ENCODE assay signal across 16 mouse cellular contexts in the genomic region with DNA sequence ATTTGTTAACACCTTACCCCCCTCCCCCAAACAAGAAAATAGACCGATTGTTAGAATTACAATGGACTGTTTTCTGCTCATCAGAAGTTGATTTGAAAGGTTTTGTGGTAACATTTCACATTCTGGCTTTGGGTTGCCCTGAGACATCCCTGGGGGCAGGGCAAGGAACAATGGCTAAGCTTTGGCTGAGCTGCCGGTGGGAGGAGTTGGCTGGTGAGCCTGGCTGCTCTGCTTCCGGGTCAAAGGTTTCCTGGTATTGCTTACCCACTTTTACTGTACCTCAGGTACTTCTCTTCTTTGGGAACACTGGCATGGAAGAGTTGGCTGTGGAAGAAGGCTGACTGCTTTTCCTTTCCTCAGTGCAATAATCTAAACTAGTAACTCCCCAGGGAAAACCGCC. TPM values are rescaled to one million over a fixed set of nuclear protein-coding genes. Genes with fewer than 3 reads are reported as not detected.
A peak's percentile ranks its signal among the peaks of the same experiment; 100 is the strongest.
DNase-seq lines count a peak whose midpoint lies in the region.
"Had no signal": no experiment of that assay in that cellular context is flagged by ENCODE, and none has a peak within 500 bp of the region (broad histone marks: within the 10 kb centered on the region; RNA-seq: fewer than 3 reads in every experiment).

No protein-coding gene starts in this region.

- H3K4me3 ChIP-seq in heart, embryonic 10.5 days, result no peak overlapping the region
- H3K4me3 ChIP-seq in brown adipose tissue, adult 24 weeks (ENCODE audit: insufficient read depth, low read depth, low read length), result peak overlapping the region; percentile 28; the same call in 1 of the 2 replicates
- H3K4me3 ChIP-seq: forebrain, embryonic 10.5 days; hindbrain, embryonic 10.5 days; intestine, embryonic 15.5 days; midbrain, embryonic 13.5 days had no signal

- no peaks in the 10 kb centered on the region for H3K36me3 ChIP-seq in heart, embryonic 10.5 days
- H3K36me3 ChIP-seq: forebrain, embryonic 10.5 days; hindbrain, embryonic 10.5 days; intestine, embryonic 15.5 days; midbrain, embryonic 13.5 days had no signal

- DNase-seq in heart, postnatal 14 days, result peak; percentile 6 to 9
- DNase-seq in heart, embryonic 10.5 days (ENCODE audit: low spot score), result no peak
- DNase-seq in ovary, postnatal 36 days (ENCODE audit: low spot score), result peak; percentile 15
- DNase-seq in ovary, postnatal 14 days (ENCODE audit: low spot score), result no peak
- DNase-seq in cerebellum, adult 18-20 months, result no peak
- no peak for DNase-seq in embryo, embryonic 10 days (ENCODE audit: low spot score)
- DNase-seq: cerebellum, adult 9-10 months; layer of hippocampus, postnatal 36 days; left cerebral cortex, postnatal 4 days; lung, postnatal 4 days had no signal

- no peak overlapping the region for H3K27ac ChIP-seq in heart, embryonic 10.5 days
- no peak overlapping the region for H3K27ac ChIP-seq in brown adipose tissue, adult 24 weeks (replicated peaks; ENCODE audit: low read depth, low read length)
- H3K27ac ChIP-seq: forebrain, embryonic 10.5 days; hindbrain, embryonic 10.5 days; intestine, embryonic 15.5 days; liver, embryonic 14.5 days; midbrain, embryonic 13.5 days had no signal

- H3K4me1 ChIP-seq in heart, embryonic 10.5 days, result peaks cover 8% of the 10 kb centered on the region; the same call in 1 of the 2 replicates
- H3K4me1 ChIP-seq in brown adipose tissue, adult 24 weeks (ENCODE audit: control insufficient read depth, insufficient read depth, insufficient read length, low read length), result 0 out of 2 replicates have a peak, but pooled peaks cover 3% of the 10 kb centered on the region

- H3K9me3 ChIP-seq in heart, embryonic 10.5 days, result no peaks in the 10 kb centered on the region
- H3K9me3 ChIP-seq: forebrain, embryonic 10.5 days; hindbrain, embryonic 10.5 days; intestine, embryonic 15.5 days; midbrain, embryonic 13.5 days had no signal

- intact Hi-C loops in heart, postnatal 14 days (cut with DNase I), result loop anchor here (5.0 kb wide), 1 partner anchor 74 kb away; no protein-coding TSS in a partner anchor

- WGBS in heart, embryonic 10.5 days, result 70% methylated on average over 4 of the region's 4 CpGs

- H3K27me3 ChIP-seq in heart, embryonic 10.5 days (ENCODE audit: insufficient read depth, poor library complexity, severe bottlenecking), result no peaks in the 10 kb centered on the region
- H3K27me3 ChIP-seq: intestine, embryonic 15.5 days; midbrain, embryonic 13.5 days had no signal

RNA-seq across cellular contexts. Expression of gene Tiam2, which starts 25.3 kb away (rescaled TPM):
- total RNA-seq in heart, postnatal 14 days (2021), result 1 to 10 TPM; 2.7 to 2.8 TPM
- polyA plus RNA-seq in heart, embryonic 10.5 days (2016; fragmentation: Nextera tagmentation; extraction: Ambion mirVana), result 3.5 and 3.7 TPM in 2 replicates
- 1.1 and 2.2 TPM in 2 replicates for polyA plus RNA-seq in brown adipose tissue, adult 24 weeks (2012; ENCODE audit: insufficient read depth, insufficient read length, missing spikeins)

Comparison
In these comparisons a context has a peak if more than half of its experiments do, and no peak if none do; other contexts are left out.
1. DNase-seq: peak in heart, postnatal 14 days (2 of 2) and ovary, postnatal 36 days (single experiment); none in heart, embryonic 10.5 days (single experiment), ovary, postnatal 14 days (single experiment), cerebellum, adult 18-20 months (0 of 2) and embryo, embryonic 10 days (single experiment).